Mouse (Mus musculus): ENCODE data around the gene Spaca7.
"Not testable (repeated sequence)": the region's sequence is repeated elsewhere in the genome, so short reads cannot be mapped to it uniquely, and the experiment has no call there.

Gene Spaca7

GRCm38 (mm10) chr8:12609752-12610449 is 37.1 kb downstream of the Spaca7 start:
- no peak for DNase-seq (ENCODE audit: low spot score)

- DNase-seq (ENCODE audit: low spot score) = no peak
Measured at GRCm38 (mm10) chr8:12613201-12613600, 40.4 kb downstream of the Spaca7 start.

GRCm38 (mm10) chr8:12617369-12617768 is 44.5 kb downstream of the Spaca7 start:
- not testable (repeated sequence) for DNase-seq (ENCODE audit: low spot score)

- no peak for DNase-seq (ENCODE audit: low spot score)
Measured at GRCm38 (mm10) chr8:12621550-12622222, 48.9 kb downstream of the Spaca7 start.

GRCm38 (mm10) chr8:12625890-12626289 is 53.1 kb downstream of the Spaca7 start:
- no peak for DNase-seq (ENCODE audit: low spot score)

GRCm38 (mm10) chr8:12629079-12629478 is 56.2 kb downstream of the Spaca7 start:
- DNase-seq (ENCODE audit: low spot score) = peak; percentile 38

GRCm38 (mm10) chr8:12635366-12635765 is 62.5 kb downstream of the Spaca7 start:
- DNase-seq (ENCODE audit: low spot score) = peak; percentile 27

- DNase-seq (ENCODE audit: low spot score) = no peak
Measured at GRCm38 (mm10) chr8:12638446-12638845, 65.6 kb downstream of the Spaca7 start.

- no peak for DNase-seq (ENCODE audit: low spot score)
Measured at GRCm38 (mm10) chr8:12641527-12641926, 68.7 kb downstream of the Spaca7 start.

GRCm38 (mm10) chr8:12644341-12644740 is 71.5 kb downstream of the Spaca7 start:
- no peak for DNase-seq (ENCODE audit: low spot score)

- no peak for DNase-seq (ENCODE audit: low spot score)
Measured at GRCm38 (mm10) chr8:12644894-12645293, 72.1 kb downstream of the Spaca7 start.

GRCm38 (mm10) chr8:12646536-12646935 is 73.7 kb downstream of the Spaca7 start:
- no peak for DNase-seq (ENCODE audit: low spot score)

GRCm38 (mm10) chr8:12648951-12649350 is 76.1 kb downstream of the Spaca7 start:
- no peak for DNase-seq (ENCODE audit: low spot score)
